Mouse (Mus musculus) hindbrain, embryonic 14.5 days (tissue): Measurements from ENCODE around the gene Ror2. TPM values are rescaled to one million over a fixed set of nuclear protein-coding genes. Genes with fewer than 3 reads are reported as not detected.

ENCODE experiments used
- ATAC-seq: fragments of 200-750 bp; cut with Nextera tagmentation; 2 replicates; pipeline ENCODE4 v1.8.0; 2017; ENCODE audit warnings: moderate number of reproducible peaks, mild to moderate bottlenecking, moderate TSS enrichment, moderate library complexity; ENCODE audit not compliant: low FRiP score
- DNase-seq: peaks from one replicate; pipeline ENCODE4 v3.0.0-alpha.2; 2015; ENCODE audit warnings: low spot score
- H3K27ac ChIP-seq: fragments of 300-500 bp; sonication (generic); 2 replicates; pipeline ENCODE4 v1.5.1; 2014; ENCODE audit warnings: mild to moderate bottlenecking, moderate library complexity
- H3K27me3 ChIP-seq: fragments of 300-500 bp; sonication (generic); 2 replicates; pipeline ENCODE4 v1.6.1; 2014; ENCODE audit warnings: mild to moderate bottlenecking, low read length, mixed read lengths; ENCODE audit not compliant: control insufficient read depth, insufficient read depth
- H3K36me3 ChIP-seq: fragments of 300-500 bp; sonication (generic); replicated peaks from 2 replicates; pipeline ENCODE4 v1.6.1; 2014; ENCODE audit not compliant: control insufficient read depth, insufficient read depth
- H3K4me1 ChIP-seq: fragments of 300-500 bp; sonication (generic); replicated peaks from 2 replicates; pipeline ENCODE4 v1.6.1; 2014; ENCODE audit warnings: antibody characterized with exemption, low read length, mixed read lengths; ENCODE audit not compliant: control insufficient read depth, insufficient read depth
- H3K4me2 ChIP-seq: fragments of 300-500 bp; sonication (generic); replicated peaks from 2 replicates; pipeline ENCODE4 v1.6.1; 2014; ENCODE audit warnings: mild to moderate bottlenecking, moderate library complexity
- H3K4me3 ChIP-seq: fragments of 300-500 bp; sonication (generic); replicated peaks from 2 replicates; pipeline ENCODE4 v1.5.1; 2014; ENCODE audit warnings: mild to moderate bottlenecking, low read length
- H3K9ac ChIP-seq: fragments of 300-500 bp; sonication (generic); 2 replicates; pipeline ENCODE4 v1.6.1; 2014
- H3K9me3 ChIP-seq: fragments of 300-500 bp; sonication (generic); 2 replicates; pipeline ENCODE4 v1.6.1; 2016; ENCODE audit warnings: low read length; ENCODE audit not compliant: control insufficient read depth
- WGBS: fragments of 180-500 bp; shearing (Covaris S2); extraction: QIAGEN DNeasy Blood & Tissue Kit; methylation state at CpG from one replicate; pipeline ENCODE4 v1.1.7; 2014; 5-methylcytosine and 5-hydroxymethylcytosine counted together
- polyA plus RNA-seq: library from polyadenylated mRNA; unstranded; fragments of >200 nt; fragmentation: Nextera tagmentation; extraction: Ambion mirVana; gene quantifications from 2 replicates; pipeline ENCODE4 v1.2.1, GENCODE M21; 2014

Ror2 gene
- polyA plus RNA-seq, 1 experiment from 2014 or later: 3.1 TPM

GRCm38 (mm10) chr13:53118398-53118797, 167.5 kb downstream of the Ror2 start:
- DNase-seq: no peak
- Histone ChIP-seq H3K9me3 (no peaks in the 10 kb centered on the region), H3K4me2 (no peak overlapping the region), H3K9ac (no peak overlapping the region), H3K27me3 (no peaks in the 10 kb centered on the region), H3K4me3 (no peak overlapping the region), H3K4me1 (peaks cover 7% of the 10 kb centered on the region; the same call in 1 of the 2 replicates), H3K27ac (no peak overlapping the region), H3K36me3 (no peaks in the 10 kb centered on the region)
- ATAC-seq: no peak
- WGBS: 82% methylated on average over 13 of the region's 13 CpGs

GRCm38 (mm10) chr13:53117921-53118320, 168.0 kb downstream of the Ror2 start:
- WGBS: 87% methylated on average over 7 of the region's 7 CpGs
- Histone ChIP-seq H3K4me3 (no peak overlapping the region), H3K4me1 (peaks cover 7% of the 10 kb centered on the region; the same call in 1 of the 2 replicates), H3K9me3 (no peaks in the 10 kb centered on the region), H3K36me3 (no peaks in the 10 kb centered on the region), H3K27me3 (no peaks in the 10 kb centered on the region), H3K4me2 (no peak overlapping the region), H3K9ac (no peak overlapping the region), H3K27ac (no peak overlapping the region)
- DNase-seq (no peak), ATAC-seq (no peak)

GRCm38 (mm10) chr13:53110249-53110578, 175.7 kb downstream of the Ror2 start:
- no peaks in the 10 kb centered on the region for H3K36me3 ChIP-seq
- H3K27ac ChIP-seq: no peak overlapping the region
- no peaks in the 10 kb centered on the region for H3K27me3 ChIP-seq
- no peak overlapping the region for H3K9ac ChIP-seq
- no peaks in the 10 kb centered on the region for H3K9me3 ChIP-seq
- ATAC-seq: no peak
- H3K4me3 ChIP-seq: no peak overlapping the region
- 85% methylated on average over 16 of the region's 16 CpGs for WGBS
- no peaks in the 10 kb centered on the region; the same call in 1 of the 2 replicates for H3K4me1 ChIP-seq
- no peak for DNase-seq
- H3K4me2 ChIP-seq: no peak overlapping the region

GRCm38 (mm10) chr13:53109560-53110248, 176.2 kb downstream of the Ror2 start:
- Histone ChIP-seq H3K27ac (no peak overlapping the region), H3K4me2 (peak overlapping the region; percentile 46), H3K27me3 (no peaks in the 10 kb centered on the region), H3K9ac (peak overlapping the region; percentile 61), H3K9me3 (no peaks in the 10 kb centered on the region), H3K36me3 (no peaks in the 10 kb centered on the region), H3K4me3 (peak overlapping the region; percentile 10; the same call in 1 of the 2 replicates), H3K4me1 (no peaks in the 10 kb centered on the region; the same call in 1 of the 2 replicates)
- 21% methylated on average over 17 of the region's 17 CpGs for WGBS
- DNase-seq (peak; percentile 98), ATAC-seq (peak; percentile 89)

GRCm38 (mm10) chr13:53106676-53107075, 179.2 kb downstream of the Ror2 start:
- H3K4me2 ChIP-seq: no peak overlapping the region
- ATAC-seq (no peak), DNase-seq (no peak)
- H3K27me3 ChIP-seq: no peaks in the 10 kb centered on the region
- H3K4me3 ChIP-seq: no peak overlapping the region
- WGBS: 88% methylated on average over 13 of the region's 13 CpGs
- H3K9me3 ChIP-seq: no peaks in the 10 kb centered on the region
- no peak overlapping the region for H3K9ac ChIP-seq
- no peaks in the 10 kb centered on the region for H3K36me3 ChIP-seq
- no peak overlapping the region for H3K27ac ChIP-seq
- H3K4me1 ChIP-seq: no peaks in the 10 kb centered on the region; the same call in 1 of the 2 replicates

- H3K4me2 ChIP-seq: no peak overlapping the region
- 28% methylated on average over 17 of the region's 17 CpGs for WGBS
- H3K9me3 ChIP-seq: no peaks in the 10 kb centered on the region
- ATAC-seq: no peak; the same call in 1 of the 2 replicates
- no peaks in the 10 kb centered on the region for H3K36me3 ChIP-seq
- DNase-seq: no peak
- H3K4me1 ChIP-seq: 0 out of 2 replicates have a peak, but pooled peaks cover 5% of the 10 kb centered on the region
- H3K27ac ChIP-seq: no peak overlapping the region
- H3K27me3 ChIP-seq: no peaks in the 10 kb centered on the region
- H3K9ac ChIP-seq: no peak overlapping the region
- H3K4me3 ChIP-seq: no peak overlapping the region
Measured at GRCm38 (mm10) chr13:53099771-53100682, 185.9 kb downstream of the Ror2 start.

GRCm38 (mm10) chr13:53096615-53097014, 189.3 kb downstream of the Ror2 start:
- peak; percentile 82 for DNase-seq
- WGBS: 21% methylated on average over 8 of the region's 8 CpGs
- Histone ChIP-seq H3K4me3 (no peak overlapping the region), H3K27ac (no peak overlapping the region), H3K36me3 (no peaks in the 10 kb centered on the region), H3K4me2 (no peak overlapping the region), H3K9me3 (no peaks in the 10 kb centered on the region), H3K27me3 (no peaks in the 10 kb centered on the region), H3K9ac (no peak overlapping the region), H3K4me1 (0 out of 2 replicates have a peak, but pooled peaks cover 5% of the 10 kb centered on the region)
- no peak for ATAC-seq

- no peak overlapping the region for H3K27ac ChIP-seq
- no peaks in the 10 kb centered on the region for H3K36me3 ChIP-seq
- ATAC-seq (no peak), DNase-seq (no peak)
- H3K4me2 ChIP-seq: no peak overlapping the region
- H3K4me3 ChIP-seq: no peak overlapping the region
- no peak overlapping the region for H3K9ac ChIP-seq
- H3K9me3 ChIP-seq: no peaks in the 10 kb centered on the region
- H3K27me3 ChIP-seq: no peaks in the 10 kb centered on the region
- 0 out of 2 replicates have a peak, but pooled peaks cover 5% of the 10 kb centered on the region for H3K4me1 ChIP-seq
- 81% methylated on average over 17 of the region's 17 CpGs for WGBS
Measured at GRCm38 (mm10) chr13:53095222-53095621, 190.7 kb downstream of the Ror2 start.

- Histone ChIP-seq H3K36me3 (no peaks in the 10 kb centered on the region), H3K4me3 (no peak overlapping the region), H3K9ac (no peak overlapping the region), H3K4me2 (no peak overlapping the region), H3K4me1 (0 out of 2 replicates have a peak, but pooled peaks cover under 1% of the 10 kb centered on the region), H3K9me3 (no peaks in the 10 kb centered on the region), H3K27me3 (no peaks in the 10 kb centered on the region), H3K27ac (no peak overlapping the region)
- DNase-seq (no peak), ATAC-seq (no peak)
- 93% methylated on average over 8 of the region's 8 CpGs for WGBS
Measured at GRCm38 (mm10) chr13:53094658-53095057, 191.3 kb downstream of the Ror2 start.
